Mouse (Mus musculus): ENCODE measurements around the gene Bmi1.

GRCm38 (mm10) chr2:18694611-18694950, 17.8 kb downstream of the Bmi1 start:
- TF ChIP-seq SIN3A (IDR thresholded peaks at IDR 0.05; ENCODE audit: low read length): no peak
- TF ChIP-seq NRF1 (IDR thresholded peaks at IDR 0.05; ENCODE audit: insufficient read depth, low read depth, low read length, poor library complexity, severe bottlenecking): no peak
